Mouse (Mus musculus) kidney, embryonic 15.5 days (tissue): Measurements from ENCODE around the gene Gm14226. TPM values are rescaled to one million over a fixed set of nuclear protein-coding genes. Genes with fewer than 3 reads are reported as not detected.

ENCODE experiments used
- ATAC-seq: fragments of 200-750 bp; cut with Nextera tagmentation; replicated peaks from 2 replicates; pipeline ENCODE4 v1.8.0; 2017; ENCODE audit warnings: moderate TSS enrichment; ENCODE audit not compliant: low FRiP score
- H3K27ac ChIP-seq: fragments of 300-500 bp; sonication (generic); 2 replicates; pipeline ENCODE4 v1.5.1; 2015; ENCODE audit warnings: mild to moderate bottlenecking, inconsistent platforms
- H3K27me3 ChIP-seq: fragments of 300-500 bp; sonication (generic); 2 replicates; pipeline ENCODE4 v1.6.1; 2015; ENCODE audit warnings: inconsistent platforms
- H3K36me3 ChIP-seq: fragments of 300-500 bp; sonication (generic); 2 replicates; pipeline ENCODE4 v1.6.1; 2015; ENCODE audit warnings: inconsistent platforms
- H3K4me1 ChIP-seq: fragments of 300-500 bp; sonication (generic); 2 replicates; pipeline ENCODE4 v1.6.1; 2015; ENCODE audit warnings: inconsistent platforms
- H3K4me2 ChIP-seq: fragments of 300-500 bp; sonication (generic); 2 replicates; pipeline ENCODE4 v1.6.1; 2015; ENCODE audit warnings: moderate library complexity, mild to moderate bottlenecking, inconsistent platforms
- H3K4me3 ChIP-seq: fragments of 300-500 bp; sonication (generic); replicated peaks from 2 replicates; pipeline ENCODE4 v1.5.1; 2015; ENCODE audit warnings: mild to moderate bottlenecking, inconsistent platforms
- H3K9ac ChIP-seq: fragments of 300-500 bp; sonication (generic); 2 replicates; pipeline ENCODE4 v1.6.1; 2015; ENCODE audit warnings: mild to moderate bottlenecking, inconsistent platforms
- H3K9me3 ChIP-seq: fragments of 300-500 bp; sonication (generic); replicated peaks from 2 replicates; pipeline ENCODE4 v1.6.1; 2016; ENCODE audit warnings: inconsistent platforms
- WGBS: fragments of 180-500 bp; shearing (Covaris S2); methylation state at CpG from one replicate; pipeline ENCODE4 v1.1.7; 2015; ENCODE audit warnings: mixed read lengths; 5-methylcytosine and 5-hydroxymethylcytosine counted together
- polyA plus RNA-seq: library from polyadenylated mRNA; unstranded; fragments of >200 nt; fragmentation: Nextera tagmentation; extraction: Ambion mirVana; gene quantifications from 2 replicates; pipeline ENCODE4 v1.2.1, GENCODE M21; 2015

The Gm14226 gene
- polyA plus RNA-seq, 1 experiment from 2014 or later: 2.0 TPM

DNA sequence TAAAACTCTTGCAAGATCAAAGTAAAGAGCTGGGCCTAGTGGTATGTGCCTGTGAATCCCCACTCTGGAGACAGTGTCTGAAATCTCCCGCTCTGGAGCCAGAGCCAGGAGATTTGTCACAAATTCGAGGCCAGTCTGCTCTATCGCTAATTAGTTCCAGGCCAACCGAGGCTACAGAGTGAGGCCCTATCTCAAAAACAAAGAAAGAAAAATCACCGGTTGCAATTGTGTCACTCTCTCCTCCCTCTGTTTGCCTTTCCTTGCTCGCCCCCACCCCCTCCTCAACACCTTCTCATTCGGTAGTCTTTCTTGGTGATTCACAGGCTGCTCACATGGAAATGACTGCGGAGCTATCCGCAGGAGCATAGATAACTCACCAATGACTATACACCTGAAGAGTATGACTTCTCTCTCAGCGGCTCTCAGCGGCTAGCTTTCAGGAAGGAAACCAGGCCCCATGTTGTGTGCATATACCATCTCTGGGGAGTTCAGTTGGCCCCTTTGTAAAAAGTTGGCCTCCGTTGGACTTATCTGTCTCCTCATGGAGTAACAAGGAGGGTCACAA, 56.8 kb downstream of the Gm14226 start:
- H3K9me3 ChIP-seq: no peaks in the 10 kb centered on the region
- no peaks in the 10 kb centered on the region for H3K27me3 ChIP-seq
- H3K36me3 ChIP-seq: no peaks in the 10 kb centered on the region
- 24% methylated on average over 12 of the region's 12 CpGs for WGBS
- ATAC-seq: peak; percentile 5; the same call in 1 of the 2 replicates
- H3K9ac ChIP-seq: peak overlapping the region; percentile 24; the same call in 1 of the 2 replicates
- H3K4me2 ChIP-seq: peak overlapping the region; percentile 72
- peaks cover 34% of the 10 kb centered on the region for H3K4me1 ChIP-seq
- H3K4me3 ChIP-seq: peak overlapping the region; percentile 67
- peak overlapping the region; percentile 86 for H3K27ac ChIP-seq

DNA sequence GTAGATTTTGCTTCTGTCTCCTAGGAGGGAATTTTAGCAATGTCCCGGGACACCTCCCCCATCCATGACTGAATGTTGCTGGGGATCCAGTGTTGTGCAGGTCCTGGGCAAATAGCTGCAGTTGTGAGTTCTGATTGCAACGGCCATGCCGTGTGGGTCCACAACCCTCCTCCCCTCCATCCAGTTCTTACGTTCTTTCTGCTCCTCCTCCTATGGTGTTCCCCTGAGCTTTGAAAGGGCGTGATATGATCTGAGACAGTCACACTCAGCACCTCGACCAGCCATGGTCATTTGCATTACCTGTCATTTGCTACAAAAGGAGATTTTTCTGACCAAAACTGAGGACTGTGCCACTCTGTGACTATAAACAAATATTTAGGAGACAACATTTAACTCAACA, 57.6 kb downstream of the Gm14226 start:
- H3K4me2 ChIP-seq: no peak overlapping the region
- peaks cover 34% of the 10 kb centered on the region for H3K4me1 ChIP-seq
- ATAC-seq: no peak
- no peaks in the 10 kb centered on the region for H3K27me3 ChIP-seq
- H3K9me3 ChIP-seq: no peaks in the 10 kb centered on the region
- H3K9ac ChIP-seq: no peak overlapping the region
- no peak overlapping the region for H3K4me3 ChIP-seq
- H3K36me3 ChIP-seq: no peaks in the 10 kb centered on the region
- no peak overlapping the region for H3K27ac ChIP-seq
- WGBS: 80% methylated on average over 6 of the region's 6 CpGs

Other genes with a start within 250 kb of the Gm14226 start
- gene Gm14214, start 248.2 kb upstream of the Gm14226 start, polyA plus RNA-seq: not detected in 2 replicates
- 47.3 and 54.3 TPM in 2 replicates for gene Raly, start 227.2 kb upstream of the Gm14226 start, polyA plus RNA-seq
- 0.66 and 0.91 TPM in 2 replicates for gene a, start 226.9 kb upstream of the Gm14226 start, polyA plus RNA-seq
- 93.7 and 97.8 TPM in 2 replicates for gene Eif2s2, start 125.3 kb upstream of the Gm14226 start, polyA plus RNA-seq
- 75.5 and 80.4 TPM in 2 replicates for gene Ahcy, start 56.2 kb downstream of the Gm14226 start, polyA plus RNA-seq
- 60.9 and 63.1 TPM in 2 replicates for gene Itch, start 115.2 kb downstream of the Gm14226 start, polyA plus RNA-seq
- gene Dynlrb1, start 218.3 kb downstream of the Gm14226 start, polyA plus RNA-seq: 371 and 388 TPM in 2 replicates